Mouse (Mus musculus) urinary bladder, adult 2 months (tissue): Measurements from ENCODE around the gene Lrp2. TPM values are rescaled to one million over a fixed set of nuclear protein-coding genes. Genes with fewer than 3 reads are reported as not detected.

ENCODE experiments used
- DNase-seq: peaks from one replicate; pipeline ENCODE4 v3.0.0; 2022; ENCODE audit warnings: low spot score
- polyA plus RNA-seq: library from polyadenylated mRNA; depleted of rRNA; stranded (reverse); fragments of >200 nt; gene quantifications from 2 replicates; pipeline ENCODE4 v1.2.3, GENCODE M21; 2012

Lrp2 gene
- polyA plus RNA-seq, 1 experiment, result 0.22 TPM

- DNase-seq, result no peak
Measured at GRCm38 (mm10) chr2:69518307-69518706, 67.6 kb downstream of the Lrp2 start.

DNA sequence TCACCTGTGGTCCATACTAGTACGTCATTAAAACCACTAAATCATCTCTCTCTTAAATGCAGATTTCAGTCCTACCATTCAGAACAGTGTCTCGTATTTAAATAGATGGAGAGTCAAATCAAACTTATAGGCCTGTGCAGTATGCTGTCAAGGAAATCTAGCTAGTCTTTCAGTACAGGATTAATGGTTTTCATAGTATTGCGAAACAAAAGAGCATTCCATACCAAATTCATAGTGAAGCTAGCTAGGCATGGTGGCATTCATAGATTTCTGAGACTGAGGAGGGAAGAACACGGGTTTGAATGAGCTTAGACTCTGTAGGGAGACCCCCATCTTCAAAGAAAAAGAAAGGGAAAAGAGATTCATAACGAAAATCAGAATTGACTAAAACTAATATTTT is 74.1 kb downstream of the Lrp2 start:
- DNase-seq, result no peak

GRCm38 (mm10) chr2:69500357-69500756 is 85.5 kb downstream of the Lrp2 start:
- DNase-seq, result no peak

GRCm38 (mm10) chr2:69493130-69493529 is 92.7 kb downstream of the Lrp2 start:
- DNase-seq, result no peak

DNA sequence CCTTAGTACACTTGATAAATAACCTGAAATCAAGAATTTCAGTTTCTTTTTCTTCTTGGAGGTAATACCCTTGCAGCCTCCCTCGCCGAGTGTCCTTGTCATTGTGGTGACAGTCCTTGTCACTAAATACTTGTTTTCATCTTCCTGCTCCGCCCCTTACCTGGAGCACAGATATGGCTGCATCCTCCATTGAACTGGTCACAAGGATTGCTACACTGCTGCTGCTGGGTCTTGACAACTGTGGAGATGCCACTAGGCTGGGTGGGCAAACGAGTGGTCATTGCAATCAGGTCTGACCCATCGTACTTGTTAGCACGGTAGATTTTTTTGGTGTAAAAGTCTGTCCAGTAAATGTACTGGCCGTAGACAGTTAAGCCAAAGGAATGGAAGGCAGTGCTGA is 104.9 kb downstream of the Lrp2 start:
- DNase-seq, result no peak

- no peak for DNase-seq
Measured at GRCm38 (mm10) chr2:69479859-69480258, 106.0 kb downstream of the Lrp2 start.

DNA sequence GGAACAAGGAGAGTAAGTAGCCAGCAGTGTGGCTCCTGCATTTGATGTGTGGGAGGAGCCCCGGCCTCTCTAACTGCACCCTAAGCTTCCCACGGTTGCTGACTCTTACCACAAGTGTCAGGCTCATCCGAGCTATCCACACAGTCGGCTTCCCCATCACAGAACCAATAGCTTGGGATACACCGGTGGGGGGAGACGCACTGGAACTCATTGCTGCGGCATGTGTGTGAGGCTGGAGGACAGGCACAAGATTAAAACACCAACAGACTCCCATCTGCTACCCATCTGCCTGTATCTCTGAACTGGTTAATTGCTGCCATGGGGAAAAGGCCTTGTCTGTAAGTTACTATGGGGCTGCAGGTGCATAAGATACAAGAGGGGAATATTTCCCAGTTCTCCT is 109.0 kb downstream of the Lrp2 start:
- no peak for DNase-seq

DNA sequence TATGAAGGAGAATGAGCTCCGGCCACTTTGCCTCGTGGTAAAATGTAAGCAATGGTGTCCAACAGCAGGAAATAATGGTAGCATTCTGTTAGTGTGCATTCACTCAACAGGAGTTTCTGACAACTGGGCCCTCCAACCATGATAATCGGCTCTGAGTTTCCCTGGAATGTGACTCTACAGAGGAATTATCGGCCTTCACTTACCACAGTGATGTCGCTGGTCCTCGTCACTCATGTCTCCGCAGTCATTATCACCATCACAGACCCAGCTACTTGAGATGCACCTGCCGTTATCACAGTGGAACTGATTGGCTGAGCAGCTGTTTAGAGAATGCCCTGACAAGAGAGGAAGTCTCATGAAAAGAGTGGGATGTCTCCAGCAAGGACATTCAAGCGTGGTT is 110.7 kb downstream of the Lrp2 start:
- DNase-seq, result no peak

DNA sequence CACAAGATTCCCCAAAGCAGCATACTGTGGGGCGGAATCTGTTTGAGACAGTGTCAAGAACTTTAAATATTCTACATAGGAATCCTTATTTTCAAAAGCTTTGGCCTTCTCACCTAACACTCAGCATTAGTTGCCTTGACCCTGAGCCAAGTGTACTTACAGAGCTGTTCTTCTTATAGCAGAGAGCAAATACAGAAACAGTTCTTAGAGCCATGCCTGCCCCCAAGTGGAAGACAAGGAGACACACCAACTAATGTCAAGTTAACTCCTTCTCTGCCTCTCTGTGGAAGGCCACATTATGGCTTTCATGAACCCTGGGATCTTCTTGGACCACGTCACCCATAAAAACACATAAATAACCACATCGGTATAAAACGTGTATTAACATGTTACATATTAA is 114.0 kb downstream of the Lrp2 start:
- DNase-seq, result no peak

DNA sequence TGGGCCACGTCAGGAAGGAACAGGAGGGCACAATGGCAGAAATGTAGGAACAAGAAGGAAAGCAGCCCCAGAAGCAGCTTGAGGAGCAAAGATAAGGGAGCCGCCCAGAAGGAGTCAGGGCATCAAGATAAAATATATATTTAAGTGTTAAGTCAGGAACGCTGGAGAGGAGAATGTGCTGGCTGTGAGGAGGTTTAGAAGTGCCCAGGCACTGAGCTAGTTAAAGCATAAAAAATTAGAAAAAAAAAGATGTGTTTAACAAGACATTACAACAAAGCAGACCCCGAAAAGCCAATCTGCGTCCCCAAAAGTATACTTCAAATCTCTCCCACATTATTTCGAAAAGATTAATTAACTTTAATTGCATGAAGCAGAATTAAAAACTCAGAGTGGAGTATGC is 122.3 kb downstream of the Lrp2 start:
- no peak for DNase-seq

DNA sequence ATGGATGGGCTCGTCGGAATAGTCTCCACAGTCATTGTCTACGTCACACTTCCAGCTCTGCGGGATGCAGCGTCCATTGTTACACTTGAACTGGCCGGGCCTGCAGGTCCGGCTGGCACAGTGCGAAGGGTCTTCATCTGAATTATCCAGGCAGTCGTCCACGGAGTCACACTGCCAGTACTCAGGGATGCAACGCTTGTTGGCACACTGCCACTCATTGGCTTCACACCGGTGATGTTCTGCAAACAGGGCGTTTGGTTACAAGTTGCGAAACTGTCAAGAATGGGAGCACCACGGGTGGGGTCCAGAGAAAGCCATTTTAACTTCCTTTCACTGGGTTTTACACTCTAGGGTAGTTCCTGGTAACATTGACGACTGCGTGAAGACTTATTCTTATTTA is 126.4 kb downstream of the Lrp2 start:
- no peak for DNase-seq

DNA sequence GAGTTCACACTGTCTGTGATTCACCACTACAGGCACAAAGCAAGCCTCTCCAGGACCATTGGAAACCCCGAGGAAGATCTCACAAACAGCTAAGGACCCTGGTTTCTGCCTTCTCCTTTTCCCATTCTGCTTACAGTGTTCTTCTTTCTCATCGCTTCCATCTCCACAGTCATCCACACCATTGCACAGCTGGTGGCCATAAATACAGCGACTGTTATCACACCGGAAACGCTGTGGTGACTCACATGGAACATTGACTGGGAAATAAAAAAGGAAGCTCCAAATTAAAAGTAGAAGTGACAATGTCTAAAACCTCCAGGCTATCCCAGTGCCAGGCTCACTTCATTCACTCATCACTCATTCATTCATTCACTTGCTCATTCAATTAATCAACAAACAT is 134.7 kb downstream of the Lrp2 start:
- DNase-seq, result no peak

GRCm38 (mm10) chr2:69448581-69448980 is 137.3 kb downstream of the Lrp2 start:
- no peak for DNase-seq

- DNase-seq, result no peak
Measured at GRCm38 (mm10) chr2:69445896-69446472, 139.9 kb downstream of the Lrp2 start.

- no peak for DNase-seq
Measured at GRCm38 (mm10) chr2:69441656-69442055, 144.2 kb downstream of the Lrp2 start.

GRCm38 (mm10) chr2:69428116-69428515 is 157.7 kb downstream of the Lrp2 start:
- DNase-seq, result no peak

DNA sequence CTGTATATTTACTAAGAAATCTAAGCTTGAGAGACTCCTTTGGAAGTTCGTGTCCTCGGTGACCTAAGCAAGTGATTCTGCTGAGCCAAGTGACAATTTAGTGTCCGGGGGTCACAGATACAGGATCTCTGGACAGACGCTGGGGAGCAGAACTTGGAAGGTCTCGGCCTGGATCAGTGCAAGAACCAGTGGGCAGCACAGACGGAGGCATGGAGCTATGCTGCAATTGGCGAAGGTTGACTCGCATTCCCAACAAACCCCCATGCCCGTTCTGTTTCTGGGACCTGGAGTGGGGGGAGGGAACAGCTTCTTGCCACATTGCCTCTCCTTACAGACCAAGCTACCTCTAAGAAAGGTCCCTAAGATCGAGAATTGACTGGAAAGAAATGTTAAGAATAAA is 158.7 kb downstream of the Lrp2 start:
- DNase-seq, result no peak

DNA sequence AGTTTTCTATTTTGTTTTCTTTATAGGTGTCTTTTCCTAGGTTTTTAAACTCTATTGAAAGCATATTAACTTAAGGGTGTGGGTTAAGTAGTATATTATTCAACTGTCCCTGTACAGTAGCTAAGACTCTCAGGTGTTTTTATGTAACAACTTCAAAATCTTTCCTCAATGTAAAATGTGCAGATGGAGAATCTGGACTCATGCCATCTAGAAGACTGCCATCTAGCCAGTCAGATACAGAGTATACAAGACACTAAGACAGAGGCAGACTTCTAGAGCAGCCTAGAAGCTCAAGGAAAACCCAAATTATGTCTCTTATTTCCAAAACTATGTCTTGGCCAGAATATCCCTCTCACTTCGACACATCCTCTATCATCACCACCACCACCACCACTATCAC is 159.8 kb downstream of the Lrp2 start:
- DNase-seq, result no peak

DNA sequence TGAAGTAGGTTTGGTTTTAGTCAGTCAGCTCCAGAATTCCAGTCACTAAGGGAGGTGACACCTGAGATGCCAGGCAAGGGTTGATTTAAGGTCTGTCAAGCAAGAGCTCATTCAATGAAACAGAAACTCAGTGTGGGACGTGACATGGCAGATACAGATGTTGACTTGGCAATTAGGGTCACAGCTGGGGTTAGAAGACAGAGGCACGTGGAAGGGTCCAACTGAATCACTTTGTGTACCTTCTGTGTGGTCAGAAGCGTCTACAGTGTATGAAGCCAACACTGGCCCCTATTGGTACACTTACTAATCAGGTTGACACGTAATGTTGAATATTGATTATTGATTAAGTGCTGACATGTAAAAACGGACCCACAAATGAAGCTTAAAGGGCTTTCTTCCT is 161.0 kb downstream of the Lrp2 start:
- DNase-seq, result no peak

- DNase-seq, result no peak
Measured at GRCm38 (mm10) chr2:69418294-69418881, 167.5 kb downstream of the Lrp2 start.

DNA sequence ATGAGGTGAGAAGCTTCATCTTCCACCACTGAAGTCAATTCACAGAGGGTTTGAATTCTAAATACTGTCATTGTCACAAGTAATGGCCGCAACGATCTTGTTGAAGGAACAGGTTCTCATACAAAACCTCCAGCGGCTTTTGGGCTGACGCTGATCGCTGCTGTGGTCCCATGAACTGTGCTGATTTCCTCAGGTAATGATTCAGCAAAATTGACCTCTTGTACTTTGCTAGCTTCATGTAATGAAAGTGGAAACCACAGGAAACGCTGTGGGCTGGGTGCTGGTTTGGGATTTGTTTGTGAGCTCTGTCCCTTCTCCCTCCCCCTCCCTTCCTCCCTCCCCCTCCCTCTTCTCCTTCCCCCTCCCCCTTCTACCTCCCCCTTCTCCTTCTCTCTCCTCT is 170.8 kb downstream of the Lrp2 start:
- no peak for DNase-seq

DNA sequence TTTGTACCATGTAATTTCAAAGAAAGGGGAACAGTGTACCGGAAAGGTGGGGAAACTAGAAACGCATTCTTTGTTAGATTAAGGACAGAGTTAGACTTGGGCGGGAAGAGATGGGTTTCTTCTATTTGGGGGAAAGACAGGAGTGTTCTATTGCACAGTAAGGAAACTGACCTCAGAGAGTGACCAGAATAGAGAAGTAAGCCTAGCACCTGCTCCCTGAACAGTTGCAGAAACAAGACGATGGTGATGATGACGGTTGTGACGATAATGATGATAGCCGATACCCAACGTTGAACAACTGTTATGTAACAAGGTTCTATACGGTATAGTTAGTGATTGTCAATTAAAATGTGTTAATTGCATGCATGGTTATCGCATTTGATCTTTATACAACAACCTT is 171.3 kb downstream of the Lrp2 start:
- DNase-seq, result no peak

GRCm38 (mm10) chr2:69405692-69406091 is 180.2 kb downstream of the Lrp2 start:
- DNase-seq, result no peak

DNA sequence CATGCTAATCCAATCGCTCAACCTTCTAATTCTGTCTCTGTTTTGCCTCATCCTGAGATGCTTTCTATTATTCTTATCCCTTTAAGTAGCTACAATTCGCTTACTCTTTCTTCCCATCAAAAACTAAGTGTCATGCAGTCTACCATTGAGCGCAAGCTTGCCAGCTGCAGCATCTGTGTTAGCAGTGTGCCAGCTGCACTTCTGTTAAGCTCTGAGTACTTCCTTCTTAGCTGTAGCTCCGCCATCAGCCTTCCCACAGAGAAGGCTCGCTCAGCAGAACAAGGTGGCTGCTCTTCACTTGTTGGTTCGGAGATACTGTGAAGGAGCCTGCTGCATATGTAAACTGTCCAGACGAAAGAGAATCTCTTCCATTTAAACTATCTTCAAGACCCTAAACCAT is 183.6 kb downstream of the Lrp2 start:
- no peak for DNase-seq
